Mouse (Mus musculus) kidney, embryonic 14.5 days (tissue): ENCODE measurements around the gene Sdr42e1. TPM values are rescaled to one million over a fixed set of nuclear protein-coding genes. Genes with fewer than 3 reads are reported as not detected.
A peak's percentile ranks its signal among the peaks of the same experiment; 100 is the strongest.

ENCODE experiments used
- ATAC-seq: fragments of 200-750 bp; cut with Nextera tagmentation; 2 replicates; pipeline ENCODE4 v1.8.0; 2017; ENCODE audit warnings: moderate number of reproducible peaks, mild to moderate bottlenecking, moderate TSS enrichment, moderate library complexity; ENCODE audit not compliant: low FRiP score, low TSS enrichment
- H3K27ac ChIP-seq: fragments of 300-500 bp; sonication (generic); 2 replicates; pipeline ENCODE4 v1.5.1; 2014; ENCODE audit warnings: low read depth, mild to moderate bottlenecking, low read length, moderate library complexity, mixed read lengths
- H3K27me3 ChIP-seq: fragments of 300-500 bp; sonication (generic); 2 replicates; pipeline ENCODE4 v1.6.1; 2014; ENCODE audit warnings: mild to moderate bottlenecking, low read length; ENCODE audit not compliant: control insufficient read depth, insufficient read depth
- H3K36me3 ChIP-seq: fragments of 300-500 bp; sonication (generic); 2 replicates; pipeline ENCODE4 v1.6.1; 2014; ENCODE audit warnings: low read length, mixed read lengths; ENCODE audit not compliant: control insufficient read depth, insufficient read depth
- H3K4me1 ChIP-seq: fragments of 300-500 bp; sonication (generic); 2 replicates; pipeline ENCODE4 v1.6.1; 2014; ENCODE audit warnings: low read length, mixed read lengths; ENCODE audit not compliant: control insufficient read depth, insufficient read depth
- H3K4me2 ChIP-seq: fragments of 300-500 bp; sonication (generic); replicated peaks from 2 replicates; pipeline ENCODE4 v1.6.1; 2014; ENCODE audit warnings: low read depth, mild to moderate bottlenecking, low read length
- H3K4me3 ChIP-seq: fragments of 300-500 bp; sonication (generic); 2 replicates; pipeline ENCODE4 v1.5.1; 2014; ENCODE audit warnings: mild to moderate bottlenecking, low read length
- H3K9ac ChIP-seq: fragments of 300-500 bp; sonication (generic); 2 replicates; pipeline ENCODE4 v1.6.1; 2014; ENCODE audit warnings: low read depth, mild to moderate bottlenecking, low read length, moderate library complexity
- H3K9me3 ChIP-seq: fragments of 300-500 bp; sonication (generic); 2 replicates; pipeline ENCODE4 v1.6.1; 2016; ENCODE audit warnings: low read length; ENCODE audit not compliant: control insufficient read depth
- WGBS: fragments of 180-500 bp; shearing (Covaris S2); extraction: QIAGEN DNeasy Blood & Tissue Kit; methylation state at CpG from one replicate; pipeline ENCODE4 v1.1.7; 2014; 5-methylcytosine and 5-hydroxymethylcytosine counted together
- polyA plus RNA-seq: library from polyadenylated mRNA; unstranded; fragments of >200 nt; fragmentation: Nextera tagmentation; extraction: Ambion mirVana; gene quantifications from 2 replicates; pipeline ENCODE4 v1.2.1, GENCODE M21; 2014

Sdr42e1 gene
- polyA plus RNA-seq, result 1.5 and 2.1 TPM in 2 replicates

GRCm38 (mm10) chr8:117673430-117673830 lies at the start of gene Sdr42e1:
Gene Sdr42e1 (minus strand): TSS chr8:117673689.
- H3K4me3 ChIP-seq, result peak within 1 kb of the TSS; percentile 55
- H3K27me3 ChIP-seq, result no peaks in the 10 kb centered on the region
- H3K9ac ChIP-seq, result peak within 1 kb of the TSS; percentile 53
- peak; percentile 46 for ATAC-seq
- H3K9me3 ChIP-seq, result no peaks in the 10 kb centered on the region
- H3K27ac ChIP-seq, result no peak within 1 kb of the TSS
- peak within 1 kb of the TSS; percentile 69 for H3K4me2 ChIP-seq
- no peaks in the 10 kb centered on the region for H3K36me3 ChIP-seq
- 8% methylated on average over 17 of the region's 17 CpGs for WGBS
- 0 out of 2 replicates have a peak, but pooled peaks cover 3% of the 10 kb centered on the region for H3K4me1 ChIP-seq

DNA sequence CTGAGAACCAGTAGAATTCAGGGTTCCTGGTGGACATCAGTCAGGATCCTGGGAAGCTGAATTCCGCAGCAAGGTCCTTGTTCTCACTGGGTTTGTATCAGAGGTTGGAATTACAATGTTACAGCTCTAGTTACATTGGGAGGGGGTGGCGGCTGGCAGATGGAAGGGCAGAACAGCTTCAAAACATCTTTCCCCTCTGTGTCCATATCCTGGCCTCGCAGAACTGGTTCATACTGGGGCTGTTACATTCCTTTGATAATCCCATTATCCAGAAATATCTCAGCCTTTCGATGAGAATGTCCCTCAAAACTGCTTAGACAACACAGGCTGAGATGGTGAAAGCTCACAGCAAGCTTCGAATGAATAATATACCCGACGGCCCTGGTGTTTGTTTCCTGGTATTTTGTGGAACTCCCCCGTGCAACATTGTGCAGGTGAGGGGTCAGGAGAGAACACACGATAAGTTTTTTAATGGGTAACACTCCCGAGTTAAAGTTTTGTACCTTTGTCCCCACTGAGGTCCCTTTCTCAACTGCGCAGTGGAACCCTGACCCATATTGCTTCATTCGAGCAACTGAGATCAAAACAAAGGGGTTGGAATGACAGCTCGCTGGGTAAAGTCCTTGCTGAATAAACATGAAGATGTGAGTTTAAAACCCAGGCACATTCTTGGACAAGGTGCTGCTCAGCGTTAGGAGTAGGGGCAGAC lies 44.8 kb upstream of the Sdr42e1 start:
- ATAC-seq, result no peak
- H3K27ac ChIP-seq, result no peak overlapping the region
- no peaks in the 10 kb centered on the region for H3K36me3 ChIP-seq
- 81% methylated on average over 14 of the region's 14 CpGs for WGBS
- H3K4me2 ChIP-seq, result no peak overlapping the region
- no peak overlapping the region for H3K4me3 ChIP-seq
- no peaks in the 10 kb centered on the region for H3K9me3 ChIP-seq
- no peaks in the 10 kb centered on the region for H3K4me1 ChIP-seq
- no peaks in the 10 kb centered on the region for H3K27me3 ChIP-seq
- no peak overlapping the region for H3K9ac ChIP-seq

- H3K36me3 ChIP-seq, result no peaks in the 10 kb centered on the region
- H3K4me2 ChIP-seq, result no peak overlapping the region
- WGBS, result 74% methylated on average over 5 of the region's 5 CpGs
- ATAC-seq, result no peak
- H3K27ac ChIP-seq, result no peak overlapping the region
- H3K9me3 ChIP-seq, result no peaks in the 10 kb centered on the region
- no peak overlapping the region for H3K4me3 ChIP-seq
- no peak overlapping the region for H3K9ac ChIP-seq
- H3K4me1 ChIP-seq, result no peaks in the 10 kb centered on the region
- H3K27me3 ChIP-seq, result no peaks in the 10 kb centered on the region
These were observed 42.4 kb upstream of the Sdr42e1 start for GRCm38 (mm10) chr8:117715896-117716295.

- Histone ChIP-seq H3K9ac (no peak overlapping the region), H3K36me3 (no peaks in the 10 kb centered on the region), H3K4me1 (no peaks in the 10 kb centered on the region), H3K4me3 (no peak overlapping the region), H3K9me3 (no peaks in the 10 kb centered on the region), H3K4me2 (no peak overlapping the region), H3K27me3 (no peaks in the 10 kb centered on the region), H3K27ac (no peak overlapping the region)
- ATAC-seq, result no peak
- whole genome bisulfite sequencing, result 88% methylated on average over 5 of the region's 5 CpGs
These were observed 41.1 kb upstream of the Sdr42e1 start for GRCm38 (mm10) chr8:117714604-117715003.

DNA sequence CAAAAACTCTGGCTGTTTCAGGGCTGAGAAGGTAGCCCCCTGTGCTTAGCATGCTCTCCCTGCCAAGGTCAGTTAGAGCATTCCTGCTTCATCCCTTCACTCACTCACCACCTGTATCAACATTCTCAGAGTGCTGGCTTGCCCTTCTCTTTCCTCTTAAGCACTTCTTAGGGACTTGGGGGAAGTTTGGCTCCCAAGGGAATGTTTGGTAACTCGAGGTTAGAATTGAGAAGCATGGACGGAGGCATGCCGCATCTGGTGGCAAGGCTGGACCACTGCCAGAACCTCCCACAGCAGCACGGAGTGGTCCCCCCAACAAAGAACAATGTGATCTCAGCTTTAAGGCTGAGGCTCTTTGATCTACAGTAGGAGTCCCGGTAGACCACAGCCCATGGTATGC lies 38.7 kb upstream of the Sdr42e1 start:
- Histone ChIP-seq H3K4me1 (no peaks in the 10 kb centered on the region), H3K9ac (no peak overlapping the region), H3K9me3 (no peaks in the 10 kb centered on the region), H3K27me3 (no peaks in the 10 kb centered on the region), H3K36me3 (no peaks in the 10 kb centered on the region), H3K27ac (no peak overlapping the region), H3K4me2 (no peak overlapping the region), H3K4me3 (no peak overlapping the region)
- ATAC-seq, result no peak
- 51% methylated on average over 5 of the region's 5 CpGs for WGBS

- H3K27ac ChIP-seq, result no peak overlapping the region
- 92% methylated on average over 4 of the region's 4 CpGs for whole genome bisulfite sequencing
- H3K4me3 ChIP-seq, result no peak overlapping the region
- H3K9me3 ChIP-seq, result no peaks in the 10 kb centered on the region
- no peak overlapping the region for H3K4me2 ChIP-seq
- no peak for ATAC-seq
- H3K36me3 ChIP-seq, result no peaks in the 10 kb centered on the region
- no peaks in the 10 kb centered on the region for H3K4me1 ChIP-seq
- no peaks in the 10 kb centered on the region for H3K27me3 ChIP-seq
- no peak overlapping the region for H3K9ac ChIP-seq
These were observed 32.7 kb upstream of the Sdr42e1 start for GRCm38 (mm10) chr8:117706141-117706540.

- H3K27ac ChIP-seq, result no peak overlapping the region
- WGBS, result 31% methylated on average over 10 of the region's 10 CpGs
These were observed 29.2 kb upstream of the Sdr42e1 start for GRCm38 (mm10) chr8:117702701-117703100.

GRCm38 (mm10) chr8:117701859-117702258 lies 28.4 kb upstream of the Sdr42e1 start, which contains the start of gene Hsd17b2:
Gene Hsd17b2 (plus strand): TSS chr8:117701904.
- peak; percentile 57 for ATAC-seq
- Histone ChIP-seq H3K36me3 (no peaks in the 10 kb centered on the region), H3K27me3 (no peaks in the 10 kb centered on the region), H3K4me2 (no peak within 1 kb of the TSS), H3K27ac (no peak within 1 kb of the TSS), H3K9me3 (no peaks in the 10 kb centered on the region), H3K9ac (no peak within 1 kb of the TSS), H3K4me3 (no peak within 1 kb of the TSS), H3K4me1 (no peaks in the 10 kb centered on the region)
- WGBS, result 39% methylated on average over 13 of the region's 13 CpGs

More at GRCm38 (mm10) chr8:117702701-117703100, 29.2 kb upstream of the Sdr42e1 start:
- ATAC-seq, result no peak
- Histone ChIP-seq H3K4me3 (no peak overlapping the region), H3K9me3 (no peaks in the 10 kb centered on the region), H3K4me1 (no peaks in the 10 kb centered on the region), H3K9ac (no peak overlapping the region), H3K4me2 (no peak overlapping the region), H3K27me3 (no peaks in the 10 kb centered on the region), H3K36me3 (no peaks in the 10 kb centered on the region)

- Histone ChIP-seq H3K27ac (no peak overlapping the region), H3K4me3 (no peak overlapping the region), H3K9ac (no peak overlapping the region), H3K4me2 (no peak overlapping the region), H3K9me3 (no peaks in the 10 kb centered on the region), H3K4me1 (no peaks in the 10 kb centered on the region), H3K36me3 (no peaks in the 10 kb centered on the region), H3K27me3 (no peaks in the 10 kb centered on the region)
- ATAC-seq, result no peak
- WGBS, result 89% methylated on average over 8 of the region's 8 CpGs
These were observed 27.8 kb upstream of the Sdr42e1 start for GRCm38 (mm10) chr8:117701246-117701645.
